Mouse (Mus musculus): Measurements from ENCODE around the gene Alk. TPM values are rescaled to one million over a fixed set of nuclear protein-coding genes. Genes with fewer than 3 reads are reported as not detected.

Alk gene
- 2.6 and 2.7 TPM in 2 replicates for polyA plus RNA-seq (2015; fragmentation: Nextera tagmentation; extraction: Ambion mirVana)

DNA sequence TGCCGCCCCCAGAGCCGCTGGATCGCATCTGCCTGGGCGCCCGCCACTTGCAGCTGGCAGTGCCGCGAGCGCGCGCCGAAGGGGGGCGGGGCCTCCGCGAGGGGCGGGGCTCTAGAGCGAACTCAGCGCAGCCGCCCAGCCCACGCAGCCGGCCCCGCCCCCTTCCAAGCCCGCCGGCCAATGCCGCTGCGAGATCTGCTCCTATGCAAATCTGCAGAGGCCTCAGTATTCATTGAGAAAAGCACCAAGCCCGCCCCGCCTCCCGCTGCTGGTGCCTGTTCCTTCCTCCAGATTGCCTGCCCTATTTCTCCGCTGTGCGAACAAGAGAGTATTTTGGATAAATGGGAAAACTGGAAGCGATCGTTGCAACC, at the start of gene Alk:
Gene Alk (minus strand): TSS at position 18 of the 371 bp plus-strand sequence.
- peak; percentile 96 for ATAC-seq (replicated peaks)
- H3K4me1 ChIP-seq: peaks cover 35% of the 10 kb centered on the region
- H3K4me3 ChIP-seq: peak within 1 kb of the TSS; percentile 58
- H3K27ac ChIP-seq (replicated peaks): no peak within 1 kb of the TSS
- no peaks in the 10 kb centered on the region for H3K36me3 ChIP-seq
- H3K9me3 ChIP-seq: no peaks in the 10 kb centered on the region
- H3K9ac ChIP-seq (replicated peaks): peak within 1 kb of the TSS; percentile 39
- peak within 1 kb of the TSS; percentile 94 for H3K4me2 ChIP-seq (replicated peaks)
- H3K27me3 ChIP-seq: peaks cover 13% of the 10 kb centered on the region; the same call in 1 of the 2 replicates
- WGBS: under 1% methylated on average over 32 of the region's 32 CpGs

DNA sequence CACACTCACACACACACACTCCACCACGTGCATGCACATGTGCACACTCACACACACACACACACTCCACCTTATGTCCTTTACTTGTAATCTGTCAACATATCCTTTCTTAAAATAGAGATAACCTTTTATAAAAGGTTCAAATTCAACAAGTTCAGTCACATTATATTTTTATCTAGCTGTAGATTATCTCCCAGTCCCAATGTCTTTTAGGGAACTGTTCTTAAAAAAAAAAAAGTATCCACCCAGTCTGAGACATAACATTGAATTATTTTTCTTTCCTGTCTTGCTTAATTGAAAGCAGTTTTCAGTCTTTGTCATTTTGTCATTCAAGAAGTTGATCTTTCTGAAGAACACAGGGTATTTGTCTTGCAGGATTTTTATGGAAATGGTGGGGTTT, 48.4 kb upstream of the Alk start:
- H3K9ac ChIP-seq (replicated peaks): no peak overlapping the region

DNA sequence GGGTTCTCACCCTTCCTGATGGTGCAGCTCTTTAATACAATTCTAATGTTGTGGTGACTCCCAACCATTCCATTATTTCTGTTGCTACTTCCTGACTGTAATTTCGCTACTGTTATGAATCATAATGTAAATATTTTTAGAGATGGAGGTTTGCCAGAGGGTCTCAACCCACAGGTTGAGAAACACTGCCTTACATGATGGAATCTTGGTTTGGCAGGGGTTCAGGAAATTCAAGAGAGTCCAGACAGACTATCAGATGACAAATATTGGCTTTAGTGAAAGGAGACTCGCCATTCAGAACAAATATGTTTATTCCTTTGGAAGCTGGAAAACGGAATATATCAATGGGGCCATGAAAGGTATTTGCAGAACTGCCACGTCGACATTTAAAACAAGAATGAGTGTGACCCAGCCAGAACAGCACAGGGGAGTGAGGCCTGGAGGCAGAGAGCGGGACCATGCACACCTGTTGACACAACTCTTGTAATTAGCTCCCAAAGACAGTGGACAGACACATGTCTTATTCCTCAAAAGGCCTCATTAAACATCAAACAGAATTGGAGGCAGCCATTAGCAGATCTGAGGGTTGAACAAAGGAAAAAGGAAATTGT, 44.3 kb upstream of the Alk start:
- ATAC-seq (replicated peaks): no peak
- WGBS: 71% methylated on average over 6 of the region's 6 CpGs
- no peak overlapping the region for H3K9ac ChIP-seq (replicated peaks)
- H3K4me2 ChIP-seq (replicated peaks): no peak overlapping the region
- H3K27me3 ChIP-seq: no peaks in the 10 kb centered on the region
- H3K27ac ChIP-seq (replicated peaks): no peak overlapping the region
- H3K36me3 ChIP-seq: no peaks in the 10 kb centered on the region
- H3K9me3 ChIP-seq: no peaks in the 10 kb centered on the region
- H3K4me1 ChIP-seq: no peaks in the 10 kb centered on the region
- no peak overlapping the region for H3K4me3 ChIP-seq

More for the DNA sequence above, 48.4 kb upstream of the Alk start:
- Histone ChIP-seq H3K4me2 (replicated peaks) (no peak overlapping the region), H3K4me3 (no peak overlapping the region), H3K27me3 (no peaks in the 10 kb centered on the region), H3K36me3 (no peaks in the 10 kb centered on the region), H3K4me1 (no peaks in the 10 kb centered on the region), H3K27ac (replicated peaks) (no peak overlapping the region), H3K9me3 (no peaks in the 10 kb centered on the region)
- ATAC-seq (replicated peaks): no peak
- WGBS: 82% methylated on average over 1 of the region's 1 CpGs

DNA sequence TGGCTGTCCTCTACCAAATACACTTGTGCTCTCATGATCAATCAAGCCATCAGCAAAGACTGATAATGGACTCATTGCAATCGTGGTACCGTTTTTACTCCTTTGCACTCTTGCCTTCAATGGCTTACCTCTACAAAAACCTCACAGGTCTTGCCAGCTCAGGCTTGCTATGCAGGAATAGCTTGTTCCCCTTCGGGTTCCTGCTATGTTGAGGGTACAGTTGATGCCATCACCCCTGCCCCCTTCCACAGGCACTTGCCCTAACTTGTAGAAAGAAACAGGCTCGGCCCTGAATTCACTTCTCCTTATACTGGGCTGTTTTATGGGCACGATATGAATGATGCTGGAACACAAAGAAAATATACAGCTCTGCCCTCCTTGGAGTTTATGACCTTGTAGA, 41.7 kb upstream of the Alk start:
- Histone ChIP-seq H3K36me3 (no peaks in the 10 kb centered on the region), H3K4me2 (replicated peaks) (no peak overlapping the region), H3K9ac (replicated peaks) (no peak overlapping the region), H3K27me3 (no peaks in the 10 kb centered on the region), H3K9me3 (no peaks in the 10 kb centered on the region), H3K27ac (replicated peaks) (no peak overlapping the region), H3K4me1 (no peaks in the 10 kb centered on the region), H3K4me3 (no peak overlapping the region)
- WGBS: 92% methylated on average over 5 of the region's 5 CpGs
- ATAC-seq (replicated peaks): no peak

GRCm38 (mm10) chr17:72640095-72640494, 35.7 kb upstream of the Alk start:
- no peak for ATAC-seq (replicated peaks)
- no peaks in the 10 kb centered on the region for H3K27me3 ChIP-seq
- H3K4me1 ChIP-seq: peaks cover 8% of the 10 kb centered on the region; the same call in 1 of the 2 replicates
- no peaks in the 10 kb centered on the region for H3K36me3 ChIP-seq
- H3K9me3 ChIP-seq: no peaks in the 10 kb centered on the region
- H3K4me2 ChIP-seq (replicated peaks): no peak overlapping the region
- H3K4me3 ChIP-seq: no peak overlapping the region
- 74% methylated on average over 4 of the region's 4 CpGs for WGBS
- H3K9ac ChIP-seq (replicated peaks): no peak overlapping the region
- H3K27ac ChIP-seq (replicated peaks): no peak overlapping the region

DNA sequence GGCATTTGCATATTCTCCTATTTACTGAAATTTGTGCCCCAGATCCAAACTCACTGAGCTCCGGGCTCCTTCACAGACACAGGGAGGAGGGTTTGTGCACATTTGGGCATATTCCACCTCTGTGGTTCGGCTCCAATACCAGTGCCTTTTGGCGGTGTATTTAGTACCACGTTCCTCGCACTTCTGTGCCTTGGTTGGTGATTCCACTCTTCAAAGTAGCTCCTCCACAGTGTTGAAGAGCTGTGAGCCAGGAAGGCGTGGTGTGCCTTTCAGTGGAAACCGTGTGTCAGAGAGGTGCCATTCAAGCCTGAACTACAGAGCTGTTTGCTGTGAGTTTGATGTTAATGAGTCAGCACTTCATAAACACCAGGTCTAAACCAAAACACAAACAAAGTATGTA, 35.0 kb upstream of the Alk start:
- Histone ChIP-seq H3K27me3 (no peaks in the 10 kb centered on the region), H3K9me3 (no peaks in the 10 kb centered on the region), H3K27ac (replicated peaks) (no peak overlapping the region), H3K36me3 (no peaks in the 10 kb centered on the region), H3K4me2 (replicated peaks) (no peak overlapping the region), H3K4me1 (peaks cover 8% of the 10 kb centered on the region; the same call in 1 of the 2 replicates), H3K9ac (replicated peaks) (no peak overlapping the region), H3K4me3 (no peak overlapping the region)
- ATAC-seq (replicated peaks): no peak
- 60% methylated on average over 7 of the region's 7 CpGs for whole genome bisulfite sequencing

DNA sequence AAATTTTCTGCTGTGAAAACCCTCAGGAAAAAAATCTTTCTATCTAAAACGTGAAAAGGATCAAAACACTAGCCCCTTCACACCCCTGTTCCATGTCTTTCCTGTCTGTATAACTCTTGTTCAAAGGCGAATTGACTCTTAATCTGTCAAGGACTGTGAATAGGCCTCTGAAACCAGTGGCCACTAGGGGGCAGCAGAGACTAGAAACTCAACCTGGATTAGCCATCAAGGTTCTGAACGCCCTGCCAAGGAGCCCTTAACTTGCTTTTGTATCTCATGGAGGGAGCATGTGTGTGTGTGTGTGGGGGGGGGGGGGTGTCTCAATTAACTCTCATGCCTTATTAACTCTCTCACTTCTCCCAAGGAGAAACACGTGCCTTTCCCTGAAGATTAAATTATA, 1.8 kb upstream of the Alk start:
- peaks cover 13% of the 10 kb centered on the region; the same call in 1 of the 2 replicates for H3K27me3 ChIP-seq
- H3K9ac ChIP-seq (replicated peaks): no peak overlapping the region
- no peaks in the 10 kb centered on the region for H3K36me3 ChIP-seq
- peak; percentile 22; the same call in 1 of the 2 replicates for ATAC-seq (replicated peaks)
- no peaks in the 10 kb centered on the region for H3K9me3 ChIP-seq
- no peak overlapping the region for H3K4me3 ChIP-seq
- H3K27ac ChIP-seq (replicated peaks): no peak overlapping the region
- 3% methylated on average over 4 of the region's 4 CpGs for WGBS
- peaks cover 34% of the 10 kb centered on the region for H3K4me1 ChIP-seq
- no peak overlapping the region for H3K4me2 ChIP-seq (replicated peaks)

DNA sequence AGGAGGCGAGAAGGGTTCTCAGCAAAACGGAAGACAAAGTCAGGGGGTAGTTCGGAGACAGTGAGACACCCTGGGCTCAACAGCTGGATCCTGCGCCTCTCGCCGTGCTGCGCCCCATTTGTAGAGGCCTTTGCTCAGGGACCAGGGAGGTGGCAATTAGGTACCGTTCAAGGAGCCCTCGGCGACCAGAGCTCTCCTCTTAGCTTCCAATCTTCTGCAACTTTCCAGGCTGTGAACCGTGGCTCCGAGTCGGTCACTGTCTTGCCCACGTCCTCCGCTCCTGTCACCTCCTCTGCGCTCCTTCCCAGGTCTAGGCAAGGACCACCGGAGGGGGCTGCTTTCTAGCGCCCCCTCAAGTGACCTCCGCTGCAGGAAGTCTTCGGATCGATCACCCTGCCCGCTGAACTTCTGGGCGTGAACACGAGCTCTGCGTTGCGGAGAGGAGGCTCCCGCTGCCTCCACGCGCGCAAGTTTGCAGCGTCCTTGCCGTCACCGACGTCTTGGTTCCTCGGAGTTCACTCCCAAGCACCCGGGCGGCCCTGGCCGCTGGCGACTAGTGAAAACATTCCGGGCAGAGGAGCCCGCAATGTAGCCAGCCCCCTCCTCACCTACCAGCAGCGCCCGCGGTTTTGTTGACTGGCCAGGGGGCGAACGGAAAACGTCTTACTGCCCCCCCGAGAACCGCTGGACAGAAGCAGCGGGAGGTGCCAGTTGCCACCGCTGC, 379 bp downstream of the Alk start:
- Histone ChIP-seq H3K36me3 (no peaks in the 10 kb centered on the region), H3K4me3 (peak overlapping the region; percentile 58), H3K9me3 (no peaks in the 10 kb centered on the region), H3K27ac (replicated peaks) (no peak overlapping the region), H3K9ac (replicated peaks) (peak overlapping the region; percentile 39), H3K4me1 (peaks cover 35% of the 10 kb centered on the region), H3K4me2 (replicated peaks) (peak overlapping the region; percentile 94), H3K27me3 (peaks cover 13% of the 10 kb centered on the region; the same call in 1 of the 2 replicates)
- WGBS: under 1% methylated on average over 51 of the region's 51 CpGs
- peak; percentile 68 for ATAC-seq (replicated peaks)

- Histone ChIP-seq H3K4me3 (peak overlapping the region; percentile 58), H3K27me3 (peaks cover 13% of the 10 kb centered on the region; the same call in 1 of the 2 replicates), H3K9ac (replicated peaks) (peak overlapping the region; percentile 39), H3K36me3 (no peaks in the 10 kb centered on the region), H3K9me3 (no peaks in the 10 kb centered on the region), H3K4me1 (peaks cover 35% of the 10 kb centered on the region), H3K27ac (replicated peaks) (no peak overlapping the region), H3K4me2 (replicated peaks) (peak overlapping the region; percentile 94)
- peak; percentile 8; the same call in 1 of the 2 replicates for ATAC-seq (replicated peaks)
- WGBS: 1% methylated on average over 40 of the region's 40 CpGs
Observed at GRCm38 (mm10) chr17:72603118-72603885, 1.1 kb downstream of the Alk start.

GRCm38 (mm10) chr17:72600806-72601205, 3.6 kb downstream of the Alk start:
- Histone ChIP-seq H3K4me2 (replicated peaks) (no peak overlapping the region), H3K4me3 (no peak overlapping the region)

GRCm38 (mm10) chr17:72587671-72588070, 16.8 kb downstream of the Alk start:
- WGBS: 94% methylated on average over 3 of the region's 3 CpGs
- H3K9me3 ChIP-seq: no peaks in the 10 kb centered on the region
- no peak overlapping the region for H3K9ac ChIP-seq (replicated peaks)
- H3K4me2 ChIP-seq (replicated peaks): no peak overlapping the region
- H3K4me1 ChIP-seq: no peaks in the 10 kb centered on the region
- H3K36me3 ChIP-seq: no peaks in the 10 kb centered on the region
- no peak for ATAC-seq (replicated peaks)
- no peak overlapping the region for H3K4me3 ChIP-seq
- H3K27ac ChIP-seq (replicated peaks): no peak overlapping the region
- H3K27me3 ChIP-seq: no peaks in the 10 kb centered on the region

More at GRCm38 (mm10) chr17:72600806-72601205, 3.6 kb downstream of the Alk start:
- Histone ChIP-seq H3K9me3 (no peaks in the 10 kb centered on the region), H3K27ac (replicated peaks) (no peak overlapping the region), H3K4me1 (peaks cover 35% of the 10 kb centered on the region), H3K27me3 (peaks cover 13% of the 10 kb centered on the region; the same call in 1 of the 2 replicates), H3K36me3 (no peaks in the 10 kb centered on the region), H3K9ac (replicated peaks) (no peak overlapping the region)
- ATAC-seq (replicated peaks): no peak
- 88% methylated on average over 5 of the region's 5 CpGs for WGBS

DNA sequence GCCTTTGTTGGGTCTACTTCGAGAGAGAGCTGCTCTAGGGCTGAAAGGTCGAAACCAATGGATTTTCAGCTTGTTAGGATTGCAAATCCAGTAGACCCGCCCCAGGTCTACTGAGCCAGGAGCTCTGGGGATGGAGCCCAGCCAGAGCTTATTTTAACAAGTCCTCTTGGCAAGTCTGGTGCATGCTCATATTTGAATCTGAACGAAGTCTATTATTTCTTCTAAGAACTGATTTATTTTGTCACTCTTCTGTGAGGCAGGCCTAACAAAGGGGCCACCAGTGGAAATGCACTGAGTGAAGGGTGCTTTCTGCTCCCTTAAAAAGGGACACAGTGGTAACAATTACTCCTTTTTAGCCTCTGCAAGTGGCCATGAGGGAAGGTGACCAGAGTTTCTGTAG, 24.3 kb downstream of the Alk start:
- ATAC-seq (replicated peaks): peak; percentile 91
- Histone ChIP-seq H3K4me2 (replicated peaks) (no peak overlapping the region), H3K9ac (replicated peaks) (no peak overlapping the region), H3K36me3 (no peaks in the 10 kb centered on the region), H3K4me1 (peaks cover 12% of the 10 kb centered on the region; the same call in 1 of the 2 replicates), H3K4me3 (no peak overlapping the region), H3K27me3 (no peaks in the 10 kb centered on the region), H3K27ac (replicated peaks) (peak overlapping the region; percentile 50; the same call in 1 of the 2 replicates), H3K9me3 (no peaks in the 10 kb centered on the region)
- WGBS: 32% methylated on average over 4 of the region's 4 CpGs

Data from forebrain, embryonic 15.5 days (tissue).